Mouse (Mus musculus) forebrain, embryonic 11.5 days (tissue): ENCODE data around the gene Gm20425. TPM values are rescaled to one million over a fixed set of nuclear protein-coding genes. Genes with fewer than 3 reads are reported as not detected.

Experiments
- ATAC-seq: fragments of 200-750 bp; cut with Nextera tagmentation; replicated peaks from 2 replicates; pipeline ENCODE4 v1.8.0; 2017; ENCODE audit warnings: moderate TSS enrichment; ENCODE audit not compliant: low FRiP score
- DNase-seq: peaks from one replicate; pipeline ENCODE4 v3.0.0-alpha.2; 2017; ENCODE audit warnings: low spot score
- H3K27ac ChIP-seq: fragments of 300-500 bp; sonication (generic); 2 replicates; pipeline ENCODE4 v1.5.1; 2014; ENCODE audit warnings: low read depth, low read length
- H3K27me3 ChIP-seq: fragments of 300-500 bp; sonication (generic); 2 replicates; pipeline ENCODE4 v1.6.1; 2014; ENCODE audit warnings: mild to moderate bottlenecking, low read length, mixed read lengths; ENCODE audit not compliant: control insufficient read depth, insufficient read depth
- H3K36me3 ChIP-seq: fragments of 300-500 bp; sonication (generic); 2 replicates; pipeline ENCODE4 v1.6.1; 2014; ENCODE audit warnings: mild to moderate bottlenecking, low read length, moderate library complexity, mixed read lengths; ENCODE audit not compliant: control insufficient read depth, insufficient read depth
- H3K4me1 ChIP-seq: fragments of 300-500 bp; sonication (generic); replicated peaks from 2 replicates; pipeline ENCODE4 v1.6.1; 2014; ENCODE audit warnings: low read length, mixed read lengths; ENCODE audit not compliant: control insufficient read depth, insufficient read depth
- H3K4me2 ChIP-seq: fragments of 300-500 bp; sonication (generic); 2 replicates; pipeline ENCODE4 v1.6.1; 2014; ENCODE audit warnings: low read depth, mild to moderate bottlenecking, low read length, moderate library complexity, mixed read lengths; ENCODE audit not compliant: severe bottlenecking
- H3K4me3 ChIP-seq: fragments of 300-500 bp; sonication (generic); 2 replicates; pipeline ENCODE4 v1.5.1; 2014; ENCODE audit warnings: low read depth, low read length
- H3K9ac ChIP-seq: fragments of 300-500 bp; sonication (generic); 2 replicates; pipeline ENCODE4 v1.6.1; 2014; ENCODE audit warnings: low read length
- H3K9me3 ChIP-seq: fragments of 300-500 bp; sonication (generic); 2 replicates; pipeline ENCODE4 v1.6.1; 2016; ENCODE audit warnings: low read length, mixed read lengths; ENCODE audit not compliant: control insufficient read depth
- WGBS: fragments of 180-500 bp; shearing (Covaris S2); extraction: QIAGEN DNeasy Blood & Tissue Kit; methylation state at CpG from one replicate; pipeline ENCODE4 v1.1.7; 2014; 5-methylcytosine and 5-hydroxymethylcytosine counted together
- polyA plus RNA-seq: library from polyadenylated mRNA; unstranded; fragments of >200 nt; fragmentation: Nextera tagmentation; extraction: Ambion mirVana; gene quantifications from 2 replicates; pipeline ENCODE4 v1.2.1, GENCODE M21; 2014

The Gm20425 gene
- polyA plus RNA-seq, 1 experiment from 2014 or later, result 3.0 TPM

- H3K4me3 ChIP-seq, result no peak overlapping the region
- DNase-seq (no peak), ATAC-seq (no peak)
- H3K27ac ChIP-seq, result no peak overlapping the region
- 85% methylated on average over 8 of the region's 8 CpGs for WGBS
- H3K4me2 ChIP-seq, result no peak overlapping the region
- H3K9me3 ChIP-seq, result no peaks in the 10 kb centered on the region
- no peaks in the 10 kb centered on the region for H3K36me3 ChIP-seq
- H3K27me3 ChIP-seq, result no peaks in the 10 kb centered on the region
- H3K4me1 ChIP-seq, result no peaks in the 10 kb centered on the region
- H3K9ac ChIP-seq, result no peak overlapping the region
Measured at GRCm38 (mm10) chr9:103246526-103247168, 16.5 kb upstream of the Gm20425 start.

- Histone ChIP-seq H3K9ac (no peak overlapping the region), H3K36me3 (no peaks in the 10 kb centered on the region), H3K4me3 (no peak overlapping the region), H3K27me3 (no peaks in the 10 kb centered on the region), H3K9me3 (no peaks in the 10 kb centered on the region), H3K4me2 (no peak overlapping the region), H3K4me1 (no peaks in the 10 kb centered on the region), H3K27ac (no peak overlapping the region)
- no peak for ATAC-seq
- WGBS, result 89% methylated on average over 4 of the region's 4 CpGs
- DNase-seq, result no peak
Measured at GRCm38 (mm10) chr9:103243640-103244039, 13.5 kb upstream of the Gm20425 start.

GRCm38 (mm10) chr9:103241206-103241605, 11.1 kb upstream of the Gm20425 start:
- H3K27ac ChIP-seq, result no peak overlapping the region
- no peak overlapping the region for H3K9ac ChIP-seq
- 87% methylated on average over 2 of the region's 2 CpGs for WGBS
- H3K4me1 ChIP-seq, result no peaks in the 10 kb centered on the region
- no peaks in the 10 kb centered on the region for H3K36me3 ChIP-seq
- H3K4me2 ChIP-seq, result no peak overlapping the region
- ATAC-seq, result no peak
- no peaks in the 10 kb centered on the region for H3K27me3 ChIP-seq
- DNase-seq, result no peak
- H3K4me3 ChIP-seq, result no peak overlapping the region
- H3K9me3 ChIP-seq, result no peaks in the 10 kb centered on the region

- H3K4me2 ChIP-seq, result no peak overlapping the region
- WGBS, result 84% methylated on average over 6 of the region's 6 CpGs
- no peaks in the 10 kb centered on the region for H3K9me3 ChIP-seq
- no peaks in the 10 kb centered on the region for H3K36me3 ChIP-seq
- ATAC-seq, result no peak
- H3K9ac ChIP-seq, result no peak overlapping the region
- no peaks in the 10 kb centered on the region for H3K4me1 ChIP-seq
- H3K4me3 ChIP-seq, result no peak overlapping the region
- no peak overlapping the region for H3K27ac ChIP-seq
- no peak for DNase-seq
- H3K27me3 ChIP-seq, result no peaks in the 10 kb centered on the region
Measured at GRCm38 (mm10) chr9:103239471-103239870, 9.4 kb upstream of the Gm20425 start.

- H3K27ac ChIP-seq, result no peak overlapping the region
- no peaks in the 10 kb centered on the region for H3K4me1 ChIP-seq
- no peak overlapping the region for H3K4me3 ChIP-seq
- H3K36me3 ChIP-seq, result no peaks in the 10 kb centered on the region
- no peak overlapping the region for H3K4me2 ChIP-seq
- no peaks in the 10 kb centered on the region for H3K9me3 ChIP-seq
- DNase-seq (no peak), ATAC-seq (no peak)
- no peak overlapping the region for H3K9ac ChIP-seq
- no peaks in the 10 kb centered on the region for H3K27me3 ChIP-seq
- 69% methylated on average over 7 of the region's 7 CpGs for WGBS
Measured at GRCm38 (mm10) chr9:103234565-103235165, 4.6 kb upstream of the Gm20425 start.

GRCm38 (mm10) chr9:103234059-103234458, 4.0 kb upstream of the Gm20425 start:
- ATAC-seq (no peak), DNase-seq (no peak)
- Histone ChIP-seq H3K4me1 (no peaks in the 10 kb centered on the region), H3K27me3 (no peaks in the 10 kb centered on the region), H3K4me2 (no peak overlapping the region), H3K9ac (no peak overlapping the region), H3K4me3 (no peak overlapping the region), H3K27ac (no peak overlapping the region), H3K9me3 (no peaks in the 10 kb centered on the region), H3K36me3 (no peaks in the 10 kb centered on the region)
- 81% methylated on average over 7 of the region's 7 CpGs for WGBS

GRCm38 (mm10) chr9:103233006-103233395, 2.9 kb upstream of the Gm20425 start:
- no peak overlapping the region for H3K4me2 ChIP-seq
- H3K9me3 ChIP-seq, result no peaks in the 10 kb centered on the region
- H3K27ac ChIP-seq, result no peak overlapping the region
- no peak for DNase-seq
- H3K4me1 ChIP-seq, result no peaks in the 10 kb centered on the region
- H3K27me3 ChIP-seq, result no peaks in the 10 kb centered on the region
- H3K36me3 ChIP-seq, result no peaks in the 10 kb centered on the region
- H3K9ac ChIP-seq, result no peak overlapping the region
- ATAC-seq, result no peak
- H3K4me3 ChIP-seq, result no peak overlapping the region
- 76% methylated on average over 7 of the region's 7 CpGs for WGBS

- Histone ChIP-seq H3K4me2 (no peak overlapping the region), H3K9ac (no peak overlapping the region), H3K27me3 (no peaks in the 10 kb centered on the region), H3K4me3 (no peak overlapping the region), H3K4me1 (no peaks in the 10 kb centered on the region), H3K9me3 (no peaks in the 10 kb centered on the region), H3K27ac (no peak overlapping the region), H3K36me3 (no peaks in the 10 kb centered on the region)
- ATAC-seq (no peak), DNase-seq (no peak)
- 85% methylated on average over 7 of the region's 7 CpGs for WGBS
Measured at GRCm38 (mm10) chr9:103232232-103233005, 2.3 kb upstream of the Gm20425 start.
